Mouse (Mus musculus) megakaryocyte, adult 5-6 weeks (primary cell): ENCODE measurements around the gene Nat8f7. TPM values are rescaled to one million over a fixed set of nuclear protein-coding genes. Genes with fewer than 3 reads are reported as not detected.
"Not testable (repeated sequence)": the region's sequence is repeated elsewhere in the genome, so short reads cannot be mapped to it uniquely, and the experiment has no call there.

ENCODE experiments used
- ATAC-seq: 2 replicates; pipeline ENCODE4 v1.8.0; 2016; ENCODE audit warnings: mild to moderate bottlenecking, inconsistent platforms; ENCODE audit not compliant: poor library complexity, severe bottlenecking
- total RNA-seq, 2 experiments: library from RNA; stranded (forward) in 1 of 2; stranded (reverse) in 1 of 2; fragments of 153-499, 151-499 nt in 1 of 2; fragments of 221-1000, 200-1000 nt in 1 of 2; gene quantifications; 2 replicates each; pipeline versions ENCODE4 v1.2.3 to v1.2.4; 2015 to 2017

Nat8f7 gene
- total RNA-seq (2015) (not detected in 2 replicates), total RNA-seq (2017) (not detected in 2 replicates)

GRCm38 (mm10) chr6:85713105-85713504 lies at the start of gene Nat8f7:
Gene Nat8f7 (minus strand): TSS chr6:85713205.
- not testable (repeated sequence) for ATAC-seq

GRCm38 (mm10) chr6:85762678-85763077 lies 49.7 kb upstream of the Nat8f7 start:
- not testable (repeated sequence) for ATAC-seq

- not testable (repeated sequence) for ATAC-seq
Measured at GRCm38 (mm10) chr6:85755705-85756249, 42.8 kb upstream of the Nat8f7 start.

GRCm38 (mm10) chr6:85709607-85710006 lies 3.4 kb downstream of the Nat8f7 start:
- not testable (repeated sequence) for ATAC-seq

GRCm38 (mm10) chr6:85709206-85709605 lies 3.8 kb downstream of the Nat8f7 start:
- not testable (repeated sequence) for ATAC-seq

GRCm38 (mm10) chr6:85701943-85702342 lies 11.1 kb downstream of the Nat8f7 start:
- ATAC-seq: not testable (repeated sequence)

Other genes with a start within 250 kb of the Nat8f7 start
- not detected in 2 replicates for gene Fbxo41, start 210.2 kb downstream of the Nat8f7 start, total RNA-seq (2015)
- not detected in 2 replicates for gene Fbxo41, start 210.2 kb downstream of the Nat8f7 start, total RNA-seq (2017)
- gene Egr4, start 199.6 kb downstream of the Nat8f7 start, total RNA-seq (2015): not detected in 2 replicates
- not detected in 2 replicates for gene Egr4, start 199.6 kb downstream of the Nat8f7 start, total RNA-seq (2017)
- gene Alms1, start 125.7 kb downstream of the Nat8f7 start, total RNA-seq (2015): 14.0 and 14.2 TPM in 2 replicates
- gene Alms1, start 125.7 kb downstream of the Nat8f7 start, total RNA-seq (2017): 11.4 and 12.1 TPM in 2 replicates
- not detected in 2 replicates for gene Nat8f3, start 52.5 kb upstream of the Nat8f7 start, total RNA-seq (2015)
- gene Nat8f3, start 52.5 kb upstream of the Nat8f7 start, total RNA-seq (2017): not detected in 2 replicates
- not detected in 2 replicates for gene Nat8f6, start 107.7 kb upstream of the Nat8f7 start, total RNA-seq (2015)
- gene Nat8f6, start 107.7 kb upstream of the Nat8f7 start, total RNA-seq (2017): not detected in 2 replicates
- gene Nat8f5, start 107.8 kb upstream of the Nat8f7 start, total RNA-seq (2015): not detected in 2 replicates
- not detected in 2 replicates for gene Nat8f5, start 107.8 kb upstream of the Nat8f7 start, total RNA-seq (2017)
- gene Nat8, start 118.9 kb upstream of the Nat8f7 start, total RNA-seq (2015): not detected in 2 replicates
- not detected in 2 replicates for gene Nat8, start 118.9 kb upstream of the Nat8f7 start, total RNA-seq (2017)
- not detected in 2 replicates for gene Nat8f2, start 156.0 kb upstream of the Nat8f7 start, total RNA-seq (2015)
- gene Nat8f2, start 156.0 kb upstream of the Nat8f7 start, total RNA-seq (2017): not detected in 2 replicates
- 0.18 and 0.25 TPM in 2 replicates for gene Nat8f4, start 191.7 kb upstream of the Nat8f7 start, total RNA-seq (2015)
- gene Nat8f4, start 191.7 kb upstream of the Nat8f7 start, total RNA-seq (2017): 0.44 and 0.49 TPM in 2 replicates
- gene Tprkb, start 198.7 kb upstream of the Nat8f7 start, total RNA-seq (2015): 14.9 and 16.2 TPM in 2 replicates
- 30.8 and 32.9 TPM in 2 replicates for gene Tprkb, start 198.7 kb upstream of the Nat8f7 start, total RNA-seq (2017)
- gene Nat8f1, start 202.5 kb upstream of the Nat8f7 start, total RNA-seq (2015): 3.2 and 3.4 TPM in 2 replicates
- 1.5 and 2.4 TPM in 2 replicates for gene Nat8f1, start 202.5 kb upstream of the Nat8f7 start, total RNA-seq (2017)
- 83.4 and 85.5 TPM in 2 replicates for gene Dusp11, start 248.5 kb upstream of the Nat8f7 start, total RNA-seq (2015)
- 50.3 and 64.2 TPM in 2 replicates for gene Dusp11, start 248.5 kb upstream of the Nat8f7 start, total RNA-seq (2017)